Mouse (Mus musculus): ENCODE measurements around the gene Otop1. TPM values are rescaled to one million over a fixed set of nuclear protein-coding genes. Genes with fewer than 3 reads are reported as not detected.

Otop1 gene
- polyA plus RNA-seq (2015; fragmentation: Nextera tagmentation; extraction: Ambion mirVana) = not detected in 2 replicates

- peak within 1 kb of the TSS; percentile 48; the same call in 1 of the 2 replicates for H3K4me2 ChIP-seq
- H3K4me3 ChIP-seq (replicated peaks) = no peak within 1 kb of the TSS
- no peak for ATAC-seq (ENCODE audit: insufficient read depth, low FRiP score, low read depth)
- 13% methylated on average over 4 of the region's 4 CpGs for WGBS
- peaks cover 10% of the 10 kb centered on the region for H3K4me1 ChIP-seq
- H3K27ac ChIP-seq = no peak within 1 kb of the TSS
- peaks cover 50% of the 10 kb centered on the region for H3K27me3 ChIP-seq (replicated peaks)
- H3K9ac ChIP-seq = no peak within 1 kb of the TSS
- no peaks in the 10 kb centered on the region for H3K9me3 ChIP-seq
- H3K36me3 ChIP-seq = no peaks in the 10 kb centered on the region
Measured at GRCm38 (mm10) chr5:38275771-38276170, at the start of gene Otop1. Otop1 (plus strand) TSS chr5:38275972.

- 62% methylated on average over 4 of the region's 4 CpGs for WGBS
- Histone ChIP-seq H3K27ac (no peak overlapping the region), H3K4me3 (replicated peaks) (no peak overlapping the region), H3K27me3 (replicated peaks) (no peaks in the 10 kb centered on the region), H3K4me2 (no peak overlapping the region), H3K9me3 (no peaks in the 10 kb centered on the region), H3K9ac (no peak overlapping the region), H3K4me1 (no peaks in the 10 kb centered on the region), H3K36me3 (peaks cover 22% of the 10 kb centered on the region)
- ATAC-seq (ENCODE audit: insufficient read depth, low FRiP score, low read depth) = no peak
Measured at GRCm38 (mm10) chr5:38235422-38235821, 40.4 kb upstream of the Otop1 start.

GRCm38 (mm10) chr5:38236627-38237026 is 39.1 kb upstream of the Otop1 start:
- H3K9ac ChIP-seq = no peak overlapping the region
- no peaks in the 10 kb centered on the region for H3K4me1 ChIP-seq
- no peak overlapping the region for H3K4me2 ChIP-seq
- H3K27ac ChIP-seq = no peak overlapping the region
- peaks cover 13% of the 10 kb centered on the region for H3K36me3 ChIP-seq
- no peak for ATAC-seq (ENCODE audit: insufficient read depth, low FRiP score, low read depth)
- H3K4me3 ChIP-seq (replicated peaks) = no peak overlapping the region
- no peaks in the 10 kb centered on the region for H3K9me3 ChIP-seq
- no peaks in the 10 kb centered on the region for H3K27me3 ChIP-seq (replicated peaks)
- WGBS = 94% methylated on average over 2 of the region's 2 CpGs

GRCm38 (mm10) chr5:38240727-38241472 is 34.9 kb upstream of the Otop1 start:
- no peak overlapping the region for H3K4me2 ChIP-seq
- H3K4me3 ChIP-seq (replicated peaks) = no peak overlapping the region
- H3K27ac ChIP-seq = no peak overlapping the region
- WGBS = 45% methylated on average over 5 of the region's 5 CpGs
- H3K36me3 ChIP-seq = no peaks in the 10 kb centered on the region
- H3K9me3 ChIP-seq = no peaks in the 10 kb centered on the region
- H3K27me3 ChIP-seq (replicated peaks) = no peaks in the 10 kb centered on the region
- no peak overlapping the region for H3K9ac ChIP-seq
- no peaks in the 10 kb centered on the region for H3K4me1 ChIP-seq
- peak; percentile 70 for ATAC-seq (ENCODE audit: insufficient read depth, low FRiP score, low read depth)

GRCm38 (mm10) chr5:38241473-38241834 is 34.3 kb upstream of the Otop1 start:
- Histone ChIP-seq H3K4me3 (replicated peaks) (no peak overlapping the region), H3K27me3 (replicated peaks) (no peaks in the 10 kb centered on the region), H3K4me1 (no peaks in the 10 kb centered on the region), H3K4me2 (no peak overlapping the region), H3K9ac (no peak overlapping the region), H3K9me3 (no peaks in the 10 kb centered on the region), H3K36me3 (no peaks in the 10 kb centered on the region), H3K27ac (no peak overlapping the region)
- no peak for ATAC-seq (ENCODE audit: insufficient read depth, low FRiP score, low read depth)
- 82% methylated on average over 3 of the region's 3 CpGs for WGBS

- Histone ChIP-seq H3K36me3 (no peaks in the 10 kb centered on the region), H3K4me1 (no peaks in the 10 kb centered on the region), H3K4me2 (no peak overlapping the region), H3K4me3 (replicated peaks) (no peak overlapping the region), H3K9me3 (no peaks in the 10 kb centered on the region), H3K27me3 (replicated peaks) (no peaks in the 10 kb centered on the region), H3K9ac (no peak overlapping the region), H3K27ac (no peak overlapping the region)
- WGBS = 78% methylated on average over 6 of the region's 6 CpGs
- ATAC-seq (ENCODE audit: insufficient read depth, low FRiP score, low read depth) = no peak
Measured at GRCm38 (mm10) chr5:38241966-38242365, 33.8 kb upstream of the Otop1 start.

GRCm38 (mm10) chr5:38255195-38255594 is 20.6 kb upstream of the Otop1 start:
- no peak overlapping the region for H3K9ac ChIP-seq
- H3K4me3 ChIP-seq (replicated peaks) = no peak overlapping the region
- WGBS = 42% methylated on average over 4 of the region's 4 CpGs
- H3K27ac ChIP-seq = no peak overlapping the region
- no peak overlapping the region for H3K4me2 ChIP-seq
- H3K9me3 ChIP-seq = no peaks in the 10 kb centered on the region
- H3K27me3 ChIP-seq (replicated peaks) = no peaks in the 10 kb centered on the region
- H3K36me3 ChIP-seq = no peaks in the 10 kb centered on the region
- H3K4me1 ChIP-seq = no peaks in the 10 kb centered on the region
- ATAC-seq (ENCODE audit: insufficient read depth, low FRiP score, low read depth) = no peak

GRCm38 (mm10) chr5:38255644-38256043 is 20.1 kb upstream of the Otop1 start:
- H3K36me3 ChIP-seq = no peaks in the 10 kb centered on the region
- H3K4me1 ChIP-seq = no peaks in the 10 kb centered on the region
- ATAC-seq (ENCODE audit: insufficient read depth, low FRiP score, low read depth) = no peak
- H3K4me3 ChIP-seq (replicated peaks) = no peak overlapping the region
- H3K27me3 ChIP-seq (replicated peaks) = no peaks in the 10 kb centered on the region
- no peak overlapping the region for H3K4me2 ChIP-seq
- 65% methylated on average over 3 of the region's 3 CpGs for WGBS
- H3K27ac ChIP-seq = no peak overlapping the region
- H3K9me3 ChIP-seq = no peaks in the 10 kb centered on the region
- H3K9ac ChIP-seq = no peak overlapping the region

- H3K36me3 ChIP-seq = no peaks in the 10 kb centered on the region
- no peak overlapping the region for H3K4me3 ChIP-seq (replicated peaks)
- ATAC-seq (ENCODE audit: insufficient read depth, low FRiP score, low read depth) = no peak
- 91% methylated on average over 1 of the region's 1 CpGs for WGBS
- H3K9ac ChIP-seq = no peak overlapping the region
- H3K27ac ChIP-seq = no peak overlapping the region
- no peaks in the 10 kb centered on the region for H3K27me3 ChIP-seq (replicated peaks)
- no peak overlapping the region for H3K4me2 ChIP-seq
- peaks cover 5% of the 10 kb centered on the region; the same call in 1 of the 2 replicates for H3K4me1 ChIP-seq
- H3K9me3 ChIP-seq = no peaks in the 10 kb centered on the region
Measured at GRCm38 (mm10) chr5:38256551-38256950, 19.2 kb upstream of the Otop1 start.

GRCm38 (mm10) chr5:38258034-38258772 is 17.6 kb upstream of the Otop1 start:
- Histone ChIP-seq H3K4me2 (no peak overlapping the region), H3K36me3 (peaks cover 9% of the 10 kb centered on the region), H3K4me1 (peaks cover 5% of the 10 kb centered on the region; the same call in 1 of the 2 replicates), H3K9me3 (no peaks in the 10 kb centered on the region), H3K4me3 (replicated peaks) (no peak overlapping the region), H3K27ac (no peak overlapping the region), H3K9ac (no peak overlapping the region), H3K27me3 (replicated peaks) (no peaks in the 10 kb centered on the region)
- ATAC-seq (ENCODE audit: insufficient read depth, low FRiP score, low read depth) = no peak
- 73% methylated on average over 8 of the region's 8 CpGs for WGBS

- Histone ChIP-seq H3K4me2 (no peak overlapping the region), H3K27ac (no peak overlapping the region), H3K36me3 (peaks cover 13% of the 10 kb centered on the region), H3K9me3 (no peaks in the 10 kb centered on the region), H3K27me3 (replicated peaks) (no peaks in the 10 kb centered on the region), H3K4me1 (peaks cover 5% of the 10 kb centered on the region; the same call in 1 of the 2 replicates), H3K9ac (no peak overlapping the region), H3K4me3 (replicated peaks) (no peak overlapping the region)
- 86% methylated on average over 5 of the region's 5 CpGs for WGBS
- ATAC-seq (ENCODE audit: insufficient read depth, low FRiP score, low read depth) = no peak
Measured at GRCm38 (mm10) chr5:38258773-38259146, 17.0 kb upstream of the Otop1 start.

- Histone ChIP-seq H3K27me3 (replicated peaks) (no peaks in the 10 kb centered on the region), H3K27ac (peak overlapping the region; percentile 91), H3K9ac (peak overlapping the region; percentile 50), H3K4me1 (peaks cover 5% of the 10 kb centered on the region; the same call in 1 of the 2 replicates), H3K4me2 (peak overlapping the region; percentile 80), H3K36me3 (peaks cover 20% of the 10 kb centered on the region), H3K4me3 (replicated peaks) (peak overlapping the region; percentile 83), H3K9me3 (no peaks in the 10 kb centered on the region)
- WGBS = 41% methylated on average over 9 of the region's 9 CpGs
- no peak for ATAC-seq (ENCODE audit: insufficient read depth, low FRiP score, low read depth)
Measured at GRCm38 (mm10) chr5:38259455-38260106, 16.2 kb upstream of the Otop1 start.

All from stomach, embryonic 15.5 days (tissue).